Mouse (Mus musculus): Measurements from ENCODE around the gene Hmga1. TPM values are rescaled to one million over a fixed set of nuclear protein-coding genes. Genes with fewer than 3 reads are reported as not detected.
A peak's percentile ranks its signal among the peaks of the same experiment; 100 is the strongest.

The Hmga1 gene
- polyA plus RNA-seq (2015; fragmentation: Nextera tagmentation; extraction: Ambion mirVana): 185 and 195 TPM in 2 replicates

- H3K9me3 ChIP-seq (replicated peaks): no peaks in the 10 kb centered on the region
- ATAC-seq (ENCODE audit: insufficient number of reproducible peaks, low FRiP score, low TSS enrichment, low read depth): peak; percentile 75
- peaks cover 1% of the 10 kb centered on the region; the same call in 1 of the 2 replicates for H3K36me3 ChIP-seq
- H3K4me2 ChIP-seq (replicated peaks): peak within 1 kb of the TSS; percentile 70
- H3K9ac ChIP-seq: peak within 1 kb of the TSS; percentile 50
- no peaks in the 10 kb centered on the region for H3K27me3 ChIP-seq
- peak within 1 kb of the TSS; percentile 94 for H3K27ac ChIP-seq (replicated peaks)
- WGBS: under 1% methylated on average over 79 of the region's 79 CpGs
- peaks cover 39% of the 10 kb centered on the region for H3K4me1 ChIP-seq
- peak within 1 kb of the TSS; percentile 63 for H3K4me3 ChIP-seq (replicated peaks)
Observed at GRCm38 (mm10) chr17:27556315-27557011, at the start of gene Hmga1. Gene Hmga1 (plus strand): TSS chr17:27556497.

DNA sequence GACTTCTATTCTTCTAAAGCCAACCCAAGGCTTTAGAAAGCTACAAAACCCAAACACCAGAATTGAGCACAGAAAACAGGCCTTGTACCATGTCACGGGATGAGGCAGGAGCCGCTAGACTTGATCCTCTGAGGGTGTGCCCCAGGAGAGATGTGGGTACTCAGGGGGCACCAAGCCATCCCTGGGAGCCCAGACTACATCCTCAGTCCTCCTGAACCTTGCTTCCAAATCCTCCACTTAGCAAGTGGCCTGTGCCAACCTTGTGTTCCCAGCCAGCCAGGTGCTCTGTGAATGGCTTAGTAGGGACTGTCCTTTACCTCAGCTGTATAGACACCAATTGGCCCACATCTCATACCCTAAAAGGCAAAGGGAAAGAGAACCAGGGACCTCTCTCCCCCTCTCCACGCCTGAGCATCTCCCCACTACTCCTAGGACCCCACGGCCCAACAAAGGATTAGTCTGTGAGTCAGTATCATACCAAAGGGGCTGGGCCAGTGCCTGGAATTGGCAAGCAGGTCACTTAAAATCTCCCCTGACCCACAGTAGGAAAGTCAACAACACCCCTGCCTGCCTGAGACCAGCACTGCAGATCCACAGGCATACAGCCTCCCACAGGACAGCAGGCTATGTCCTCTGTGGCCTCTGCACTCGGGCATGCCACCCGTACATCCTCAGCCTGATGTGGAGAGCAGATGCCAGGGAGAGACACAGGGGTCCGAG is 49.3 kb upstream of the Hmga1 start:
- no peak overlapping the region for H3K9ac ChIP-seq
- H3K4me1 ChIP-seq: peaks cover 27% of the 10 kb centered on the region
- ATAC-seq (ENCODE audit: insufficient number of reproducible peaks, low FRiP score, low TSS enrichment, low read depth): no peak
- no peak overlapping the region for H3K4me3 ChIP-seq (replicated peaks)
- peaks cover 51% of the 10 kb centered on the region for H3K27me3 ChIP-seq
- H3K4me2 ChIP-seq (replicated peaks): no peak overlapping the region
- WGBS: 85% methylated on average over 7 of the region's 7 CpGs
- no peak overlapping the region for H3K27ac ChIP-seq (replicated peaks)
- no peaks in the 10 kb centered on the region for H3K36me3 ChIP-seq
- no peaks in the 10 kb centered on the region for H3K9me3 ChIP-seq (replicated peaks)

- Histone ChIP-seq H3K9me3 (replicated peaks) (no peaks in the 10 kb centered on the region), H3K27me3 (peaks cover 52% of the 10 kb centered on the region), H3K27ac (replicated peaks) (no peak overlapping the region), H3K4me3 (replicated peaks) (no peak overlapping the region), H3K9ac (no peak overlapping the region), H3K4me1 (peaks cover 28% of the 10 kb centered on the region), H3K4me2 (replicated peaks) (no peak overlapping the region), H3K36me3 (no peaks in the 10 kb centered on the region)
- no peak for ATAC-seq (ENCODE audit: insufficient number of reproducible peaks, low FRiP score, low TSS enrichment, low read depth)
- 89% methylated on average over 7 of the region's 7 CpGs for WGBS
Observed at GRCm38 (mm10) chr17:27507591-27507945, 48.7 kb upstream of the Hmga1 start.

DNA sequence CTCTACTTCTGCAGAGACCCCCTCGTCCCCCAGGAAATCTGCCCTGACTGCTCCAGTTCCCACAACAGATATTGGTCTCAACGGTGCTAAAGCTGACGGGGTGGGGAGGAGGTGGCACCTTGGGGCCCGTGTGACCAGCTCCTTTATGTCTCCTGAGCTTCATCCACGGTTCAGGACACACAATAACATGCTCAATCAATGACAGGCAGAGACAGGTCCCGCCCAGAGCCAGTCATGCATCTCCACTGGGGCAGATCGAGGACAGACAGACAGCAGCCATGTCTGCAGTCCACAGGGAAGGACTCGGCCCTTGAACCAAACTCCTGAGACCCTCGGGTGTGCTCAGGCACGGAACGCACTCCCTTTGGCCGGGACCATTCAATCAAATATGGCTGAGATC is 48.3 kb upstream of the Hmga1 start:
- ATAC-seq (ENCODE audit: insufficient number of reproducible peaks, low FRiP score, low TSS enrichment, low read depth): no peak
- Histone ChIP-seq H3K36me3 (no peaks in the 10 kb centered on the region), H3K27me3 (peaks cover 52% of the 10 kb centered on the region), H3K9me3 (replicated peaks) (no peaks in the 10 kb centered on the region), H3K4me2 (replicated peaks) (no peak overlapping the region), H3K4me3 (replicated peaks) (no peak overlapping the region), H3K4me1 (peaks cover 32% of the 10 kb centered on the region), H3K27ac (replicated peaks) (no peak overlapping the region), H3K9ac (no peak overlapping the region)
- WGBS: 70% methylated on average over 12 of the region's 12 CpGs

DNA sequence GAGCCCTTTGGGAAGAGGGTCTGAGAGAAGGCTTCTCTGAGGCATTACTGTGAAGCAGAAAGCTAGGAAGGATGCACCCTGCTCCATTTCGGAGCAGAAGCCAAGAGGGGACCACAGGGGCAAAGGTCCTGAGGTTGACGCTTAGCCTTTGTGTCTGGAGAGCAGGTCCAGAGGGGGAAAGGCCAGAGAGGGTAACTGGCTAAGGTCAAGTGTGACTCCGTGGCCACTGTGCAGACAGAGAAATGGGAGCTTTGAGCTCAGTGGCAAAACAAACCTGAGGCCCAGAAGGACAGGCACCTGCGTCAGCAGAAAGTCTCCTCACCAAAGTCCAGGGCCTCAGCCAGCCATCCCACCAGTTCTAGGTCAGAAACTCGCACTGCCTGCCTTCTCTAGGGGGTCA is 47.8 kb upstream of the Hmga1 start:
- 66% methylated on average over 5 of the region's 5 CpGs for WGBS
- H3K27me3 ChIP-seq: peaks cover 54% of the 10 kb centered on the region

GRCm38 (mm10) chr17:27509056-27509455 is 47.2 kb upstream of the Hmga1 start:
- Histone ChIP-seq H3K4me2 (replicated peaks) (no peak overlapping the region), H3K9ac (no peak overlapping the region), H3K4me3 (replicated peaks) (no peak overlapping the region), H3K27me3 (peaks cover 56% of the 10 kb centered on the region), H3K27ac (replicated peaks) (no peak overlapping the region), H3K36me3 (no peaks in the 10 kb centered on the region), H3K9me3 (replicated peaks) (no peaks in the 10 kb centered on the region), H3K4me1 (peaks cover 42% of the 10 kb centered on the region)
- WGBS: 78% methylated on average over 5 of the region's 5 CpGs
- ATAC-seq (ENCODE audit: insufficient number of reproducible peaks, low FRiP score, low TSS enrichment, low read depth): no peak

More for the DNA sequence above, 47.8 kb upstream of the Hmga1 start:
- Histone ChIP-seq H3K4me3 (replicated peaks) (no peak overlapping the region), H3K36me3 (no peaks in the 10 kb centered on the region), H3K9me3 (replicated peaks) (no peaks in the 10 kb centered on the region), H3K9ac (no peak overlapping the region), H3K4me2 (replicated peaks) (no peak overlapping the region), H3K4me1 (peaks cover 37% of the 10 kb centered on the region), H3K27ac (replicated peaks) (no peak overlapping the region)
- no peak for ATAC-seq (ENCODE audit: insufficient number of reproducible peaks, low FRiP score, low TSS enrichment, low read depth)

GRCm38 (mm10) chr17:27510258-27511124 is 45.8 kb upstream of the Hmga1 start:
- no peak for ATAC-seq (ENCODE audit: insufficient number of reproducible peaks, low FRiP score, low TSS enrichment, low read depth)
- Histone ChIP-seq H3K27me3 (peaks cover 65% of the 10 kb centered on the region), H3K4me3 (replicated peaks) (no peak overlapping the region), H3K4me2 (replicated peaks) (no peak overlapping the region), H3K4me1 (peaks cover 36% of the 10 kb centered on the region), H3K27ac (replicated peaks) (no peak overlapping the region), H3K9ac (no peak overlapping the region), H3K36me3 (no peaks in the 10 kb centered on the region), H3K9me3 (replicated peaks) (no peaks in the 10 kb centered on the region)
- 55% methylated on average over 9 of the region's 9 CpGs for WGBS

GRCm38 (mm10) chr17:27511125-27511735 is 45.1 kb upstream of the Hmga1 start:
- no peak overlapping the region for H3K9ac ChIP-seq
- H3K9me3 ChIP-seq (replicated peaks): no peaks in the 10 kb centered on the region
- H3K4me1 ChIP-seq: peaks cover 29% of the 10 kb centered on the region
- H3K4me3 ChIP-seq (replicated peaks): no peak overlapping the region
- ATAC-seq (ENCODE audit: insufficient number of reproducible peaks, low FRiP score, low TSS enrichment, low read depth): no peak
- no peak overlapping the region for H3K27ac ChIP-seq (replicated peaks)
- H3K4me2 ChIP-seq (replicated peaks): no peak overlapping the region; the same call in 1 of the 2 replicates
- no peaks in the 10 kb centered on the region for H3K36me3 ChIP-seq
- whole genome bisulfite sequencing: 93% methylated on average over 7 of the region's 7 CpGs
- peaks cover 71% of the 10 kb centered on the region for H3K27me3 ChIP-seq

DNA sequence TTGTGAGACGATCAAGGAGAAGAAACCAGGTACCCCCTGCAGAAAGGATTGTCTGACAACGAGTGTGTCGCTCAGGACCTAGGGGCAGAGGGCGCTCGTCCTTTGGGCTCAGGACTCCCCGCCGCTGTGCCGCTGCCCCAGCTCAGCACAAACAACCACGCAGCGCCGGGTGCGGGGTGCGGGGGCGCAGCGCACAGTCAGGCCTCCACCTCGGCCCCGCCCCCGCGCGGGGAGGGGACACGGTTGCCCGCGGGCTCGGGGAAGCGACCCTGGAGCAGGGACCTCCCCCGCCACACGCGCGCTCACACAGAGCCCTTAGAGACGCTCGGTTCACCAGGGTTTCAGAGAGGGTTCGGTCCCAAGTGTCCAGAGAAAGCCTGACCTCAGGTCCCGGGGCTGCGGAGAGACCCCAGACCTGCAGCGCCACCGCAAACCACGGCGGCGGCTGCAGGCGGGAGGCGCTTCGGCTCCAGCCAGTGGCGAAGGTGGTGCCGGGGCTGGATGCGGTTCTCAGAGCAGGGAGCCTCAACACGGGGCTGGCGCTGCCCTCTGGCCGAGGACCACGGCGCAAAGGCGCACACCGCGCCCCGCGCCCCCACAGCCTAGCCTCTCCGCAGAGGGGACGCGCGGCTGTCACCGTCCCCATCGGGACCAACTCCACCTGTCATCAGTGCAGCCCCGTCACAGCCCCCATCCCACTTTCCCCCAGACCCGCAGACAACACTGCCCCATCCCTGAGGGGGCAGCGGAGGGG is 44.3 kb upstream of the Hmga1 start:
- ATAC-seq (ENCODE audit: insufficient number of reproducible peaks, low FRiP score, low TSS enrichment, low read depth): no peak
- Histone ChIP-seq H3K4me2 (replicated peaks) (peak overlapping the region; percentile 100), H3K27ac (replicated peaks) (no peak overlapping the region), H3K4me1 (peaks cover 23% of the 10 kb centered on the region), H3K36me3 (no peaks in the 10 kb centered on the region), H3K9ac (peak overlapping the region; percentile 13; the same call in 1 of the 2 replicates), H3K27me3 (peaks cover 74% of the 10 kb centered on the region), H3K9me3 (replicated peaks) (no peaks in the 10 kb centered on the region), H3K4me3 (replicated peaks) (peak overlapping the region; percentile 56)
- 1% methylated on average over 62 of the region's 64 CpGs for WGBS

GRCm38 (mm10) chr17:27512619-27513161 is 43.6 kb upstream of the Hmga1 start:
- H3K36me3 ChIP-seq: no peaks in the 10 kb centered on the region
- H3K4me3 ChIP-seq (replicated peaks): peak overlapping the region; percentile 56
- WGBS: under 1% methylated on average over 75 of the region's 78 CpGs
- H3K27me3 ChIP-seq: peaks cover 80% of the 10 kb centered on the region
- H3K9me3 ChIP-seq (replicated peaks): no peaks in the 10 kb centered on the region
- no peak overlapping the region for H3K27ac ChIP-seq (replicated peaks)
- ATAC-seq (ENCODE audit: insufficient number of reproducible peaks, low FRiP score, low TSS enrichment, low read depth): no peak
- H3K4me1 ChIP-seq: peaks cover 23% of the 10 kb centered on the region
- peak overlapping the region; percentile 100 for H3K4me2 ChIP-seq (replicated peaks)
- H3K9ac ChIP-seq: peak overlapping the region; percentile 13; the same call in 1 of the 2 replicates
